Comparison of ENCODE assay signal across 9 mouse cellular contexts in genomic region chr3:101896893-101897292, GRCm38 (mm10). TPM values are rescaled to one million over a fixed set of nuclear protein-coding genes. Genes with fewer than 3 reads are reported as not detected.
A peak's percentile ranks its signal among the peaks of the same experiment; 100 is the strongest.
DNase-seq lines count a peak whose midpoint lies in the region; ATAC-seq and TF ChIP-seq lines count a peak whose summit lies in the region.
"Had no signal": no experiment of that assay in that cellular context is flagged by ENCODE, and none has a peak within 500 bp of the region (broad histone marks: within the 10 kb centered on the region; RNA-seq: fewer than 3 reads in every experiment).

No protein-coding gene starts in this region.

- no peaks in the 10 kb centered on the region for H3K4me1 ChIP-seq in ES-Bruce4 (ENCODE audit: control insufficient read depth, insufficient read depth, low read length)
- no peaks in the 10 kb centered on the region for H3K4me1 ChIP-seq in embryonic facial prominence, embryonic 10.5 days
- peaks cover 6% of the 10 kb centered on the region for H3K4me1 ChIP-seq in heart, postnatal 0 days (ENCODE audit: control insufficient read depth, insufficient read depth)

- H3K4me2 ChIP-seq in heart, postnatal 0 days (ENCODE audit: low read depth, low read length) = no peak overlapping the region
- H3K4me2 ChIP-seq: limb, embryonic 15.5 days had no signal

- 23% methylated on average over 9 of the region's 9 CpGs for WGBS in embryonic facial prominence, embryonic 10.5 days
- WGBS in heart, postnatal 0 days = 29% methylated on average over 9 of the region's 9 CpGs

- H3K4me3 ChIP-seq in ES-Bruce4 (ENCODE audit: low read depth, low read length) = no peak overlapping the region
- no peak overlapping the region for H3K4me3 ChIP-seq in embryonic facial prominence, embryonic 10.5 days
- H3K4me3 ChIP-seq in heart, postnatal 0 days (ENCODE audit: low read depth, low read length) = no peak overlapping the region
- H3K4me3 ChIP-seq: limb, embryonic 15.5 days had no signal

- peak; percentile 76 to 78 for DNase-seq in adrenal gland, postnatal 36 days
- peak; percentile 80 for DNase-seq in embryonic facial prominence, embryonic 10.5 days (ENCODE audit: low spot score)
- DNase-seq in heart, postnatal 0 days (ENCODE audit: low spot score) = peak; percentile 70
- DNase-seq in layer of hippocampus, adult 18-20 months (ENCODE audit: low spot score in 2 of 2) = peak; percentile 39 to 82
- peak; percentile 86 for DNase-seq in lung, postnatal 10 days
- peak; percentile 91 for DNase-seq in retina, embryonic 14.5 days (ENCODE audit: low spot score)
- peak; percentile 75 to 78 for DNase-seq in thymus, postnatal 36 days

- no peak for TF ChIP-seq EP300 in ES-Bruce4 (IDR thresholded peaks at IDR 0.05; ENCODE audit: insufficient read depth, low read depth, low read length)
- no peak for TF ChIP-seq EP300 in heart, postnatal 0 days (IDR thresholded peaks at IDR 0.05; ENCODE audit: low read depth)

- no peaks in the 10 kb centered on the region for H3K36me3 ChIP-seq in ES-Bruce4 (ENCODE audit: control insufficient read depth, insufficient read depth, low read length, poor library complexity, severe bottlenecking)
- H3K36me3 ChIP-seq in embryonic facial prominence, embryonic 10.5 days (replicated peaks) = no peaks in the 10 kb centered on the region
- peaks cover 5% of the 10 kb centered on the region; the same call in 1 of the 2 replicates for H3K36me3 ChIP-seq in heart, postnatal 0 days (replicated peaks; ENCODE audit: control insufficient read depth, insufficient read depth, low read length)
- H3K36me3 ChIP-seq: limb, embryonic 15.5 days had no signal

- TF ChIP-seq POLR2A in ES-Bruce4 (IDR thresholded peaks at IDR 0.05; ENCODE audit: insufficient read depth, low read length) = no peak

- H3K9me3 ChIP-seq in ES-Bruce4 (replicated peaks; ENCODE audit: control insufficient read depth, insufficient read depth, low read length, poor library complexity, severe bottlenecking) = no peaks in the 10 kb centered on the region
- no peaks in the 10 kb centered on the region for H3K9me3 ChIP-seq in embryonic facial prominence, embryonic 10.5 days
- no peaks in the 10 kb centered on the region for H3K9me3 ChIP-seq in heart, postnatal 0 days (replicated peaks; ENCODE audit: control insufficient read depth, low read length)
- H3K9me3 ChIP-seq: limb, embryonic 15.5 days had no signal

- no peak for ATAC-seq in heart, postnatal 0 days (ENCODE audit: insufficient read depth, low read depth)

- H3K27me3 ChIP-seq in ES-Bruce4 (ENCODE audit: control insufficient read depth, insufficient read depth, low read length, poor library complexity, severe bottlenecking) = no peaks in the 10 kb centered on the region
- H3K27me3 ChIP-seq in embryonic facial prominence, embryonic 10.5 days (replicated peaks; ENCODE audit: low read depth, poor library complexity, severe bottlenecking) = no peaks in the 10 kb centered on the region
- no peaks in the 10 kb centered on the region for H3K27me3 ChIP-seq in heart, postnatal 0 days (ENCODE audit: control insufficient read depth, insufficient read depth, low read length)
- H3K27me3 ChIP-seq: limb, embryonic 15.5 days had no signal

- no peak overlapping the region for H3K9ac ChIP-seq in ES-Bruce4 (ENCODE audit: low read depth, poor library complexity, severe bottlenecking)
- H3K9ac ChIP-seq in heart, postnatal 0 days (replicated peaks; ENCODE audit: low read depth, low read length) = no peak overlapping the region
- H3K9ac ChIP-seq: limb, embryonic 15.5 days had no signal

- peak; percentile 86 for TF ChIP-seq CTCF in ES-Bruce4 (IDR thresholded peaks at IDR 0.05; ENCODE audit: low read depth, low read length)
- peak; percentile 97 for TF ChIP-seq CTCF in heart, postnatal 0 days (IDR thresholded peaks at IDR 0.05; ENCODE audit: low read depth)

- no peak overlapping the region for H3K27ac ChIP-seq in ES-Bruce4 (ENCODE audit: insufficient read depth, low read length)
- no peak overlapping the region for H3K27ac ChIP-seq in embryonic facial prominence, embryonic 10.5 days (replicated peaks)
- H3K27ac ChIP-seq in heart, postnatal 0 days (ENCODE audit: low read depth) = no peak overlapping the region
- H3K27ac ChIP-seq: limb, embryonic 15.5 days had no signal

RNA-seq across cellular contexts. Expression of gene Slc22a15, which starts 27.4 kb away (rescaled TPM):
- 0.85 and 1.8 TPM in 2 replicates for polyA plus RNA-seq in ES-Bruce4 (2011; ENCODE audit: insufficient read depth, insufficient read length, low read depth, missing spikeins)
- total RNA-seq in adrenal gland, postnatal 36 days (2021) = 10 to 100 TPM in 1 of 2 experiments, 1 to 10 TPM in 1; 8.0 to 12.1 TPM
- polyA plus RNA-seq in embryonic facial prominence, embryonic 10.5 days (2016; fragmentation: Nextera tagmentation; extraction: Ambion mirVana) = 3.4 and 4.6 TPM in 2 replicates
- 9.3 and 11.0 TPM in 2 replicates for total RNA-seq in heart, postnatal 0 days (2014; rRNA removed; ENCODE audit: low replicate concordance)
- 3.2 TPM in 2 replicates for polyA plus RNA-seq in heart, postnatal 0 days (2015; fragmentation: Nextera tagmentation; extraction: Ambion mirVana)
- 1 to 10 TPM; 9.0 to 9.2 TPM for total RNA-seq in layer of hippocampus, adult 18-20 months (2021)

RNA-seq across cellular contexts. Expression of gene Mab21l3, which starts 48.1 kb away (rescaled TPM):
- polyA plus RNA-seq in ES-Bruce4 (2011; ENCODE audit: insufficient read depth, insufficient read length, low read depth, missing spikeins) = 3.4 and 3.8 TPM in 2 replicates
- total RNA-seq in adrenal gland, postnatal 36 days (2021) = under 1 TPM in 1 of 2 experiments, not detected in 1; 0.89 TPM
- 0.67 and 0.85 TPM in 2 replicates for polyA plus RNA-seq in embryonic facial prominence, embryonic 10.5 days (2016; fragmentation: Nextera tagmentation; extraction: Ambion mirVana)
- 1.6 TPM in 1 of 2 replicates, not detected in the other for total RNA-seq in heart, postnatal 0 days (2014; rRNA removed; ENCODE audit: low replicate concordance)
- 0.10 and 0.14 TPM in 2 replicates for polyA plus RNA-seq in heart, postnatal 0 days (2015; fragmentation: Nextera tagmentation; extraction: Ambion mirVana)
- total RNA-seq in layer of hippocampus, adult 18-20 months (2021) = not detected
